Mouse (Mus musculus): ENCODE data around the gene Cdc42ep3. TPM values are rescaled to one million over a fixed set of nuclear protein-coding genes. Genes with fewer than 3 reads are reported as not detected.

The Cdc42ep3 gene
- 7.2 and 13.7 TPM in 2 replicates for total RNA-seq (2012; rRNA removed)

DNA sequence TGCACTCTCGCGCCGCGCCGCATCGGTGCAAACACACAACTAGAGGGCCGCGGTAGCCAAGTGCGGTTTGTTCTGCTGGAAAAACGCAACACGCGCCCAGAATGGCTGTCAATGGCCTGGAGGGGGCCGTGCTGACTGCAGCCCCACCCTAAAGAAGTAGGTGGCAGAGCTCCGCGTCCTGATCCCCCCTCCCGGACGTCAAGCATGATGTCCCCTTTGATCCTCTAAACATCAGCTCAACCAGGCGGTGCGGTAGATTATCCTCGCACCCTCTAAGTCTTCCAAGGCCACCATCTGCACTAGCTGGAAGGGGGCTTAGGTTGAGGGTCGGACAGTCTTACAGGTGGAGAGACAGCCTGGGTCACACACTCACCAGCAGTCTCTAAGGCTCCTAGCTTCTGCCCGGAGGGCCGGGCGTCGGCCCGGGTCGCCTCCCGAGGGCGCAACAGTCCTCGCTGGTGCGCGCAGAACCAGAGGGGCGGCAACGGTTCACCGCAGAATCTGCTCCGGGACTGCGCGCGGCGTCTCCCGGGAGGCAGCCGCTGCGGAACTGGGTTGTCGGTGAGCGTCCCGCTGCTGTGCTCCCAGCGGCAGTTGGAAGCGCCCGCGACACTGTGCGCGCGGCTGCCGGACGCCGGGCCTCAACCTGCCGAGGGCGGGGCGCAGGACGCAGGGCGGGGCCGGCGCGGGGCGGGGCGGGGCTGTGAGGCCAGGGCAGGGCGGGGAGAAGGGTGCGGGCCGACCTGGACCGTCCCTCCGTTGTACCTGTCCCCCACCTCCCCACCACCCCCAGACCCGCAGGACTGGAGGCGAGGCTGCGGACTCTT, at the start of gene Cdc42ep3:
Gene Cdc42ep3, minus strand, starts transcription at position 648 of the 827 bp plus-strand sequence.
- H3K4me1 ChIP-seq (ENCODE audit: control insufficient read depth in 2 of 2, insufficient read depth in 2 of 2, low read length in 2 of 2, poor library complexity in 1 of 2), result peaks cover 0 to under 1% of the 10 kb centered on the region in 2 experiments; a peak in 2 of 4 replicates
- in situ Hi-C loops (cut with MboI; ENCODE audit: low sequenced_read_pairs in 2 of 2, unreplicated experiment in 2 of 2), result no loop called here
- no peak within 1 kb of the TSS for H3K27ac ChIP-seq (ENCODE audit: insufficient read depth, low read depth, low read length, poor library complexity, severe bottlenecking)
- DNase-seq (ENCODE audit: low read depth, low spot score), result no peak
- peak within 1 kb of the TSS; percentile 91 to 96 for H3K4me3 ChIP-seq (ENCODE audit: insufficient read depth in 1 of 2, low read depth in 1 of 2, low read length in 2 of 2, poor library complexity in 1 of 2, severe bottlenecking in 1 of 2)
- H3K36me3 ChIP-seq (ENCODE audit: control insufficient read depth, insufficient read depth, low read length, poor library complexity, severe bottlenecking), result no peaks in the 10 kb centered on the region
- no peaks in the 10 kb centered on the region for H3K9me3 ChIP-seq (ENCODE audit: control insufficient read depth, insufficient read depth, low read depth, low read length)
- no peak for TF ChIP-seq ZNF384 (IDR thresholded peaks at IDR 0.05; ENCODE audit: low read depth, low read length)
- TF ChIP-seq ZC3H11A (IDR thresholded peaks at IDR 0.05; ENCODE audit: borderline replicate concordance, low read depth, low read length), result no peak
- TF ChIP-seq MAFK (IDR thresholded peaks at IDR 0.05; ENCODE audit: insufficient read depth, low read depth, low read length), result no peak
- no peak for TF ChIP-seq CHD2 (IDR thresholded peaks at IDR 0.05; ENCODE audit: low read depth, low read length)
- peak within 1 kb of the TSS; percentile 85 for H3K9ac ChIP-seq (ENCODE audit: insufficient read depth, low read depth, low read length, poor library complexity, severe bottlenecking)

GRCm38 (mm10) chr17:79400356-79400755, 45.5 kb upstream of the Cdc42ep3 start:
- TF ChIP-seq ZC3H11A (IDR thresholded peaks at IDR 0.05; ENCODE audit: borderline replicate concordance, low read depth, low read length) (no peak), ZNF384 (IDR thresholded peaks at IDR 0.05; ENCODE audit: low read depth, low read length) (no peak), HCFC1 (IDR thresholded peaks at IDR 0.05; ENCODE audit: borderline replicate concordance, insufficient read depth, low read length) (no peak), CHD2 (IDR thresholded peaks at IDR 0.05; ENCODE audit: low read depth, low read length) (no peak), MAFK (IDR thresholded peaks at IDR 0.05; ENCODE audit: insufficient read depth, low read depth, low read length) (no peak)
- H3K9me3 ChIP-seq (ENCODE audit: control insufficient read depth, insufficient read depth, low read depth, low read length), result no peaks in the 10 kb centered on the region
- H3K27ac ChIP-seq (ENCODE audit: insufficient read depth, low read depth, low read length, poor library complexity, severe bottlenecking), result no peak overlapping the region
- H3K36me3 ChIP-seq (ENCODE audit: control insufficient read depth, insufficient read depth, low read length, poor library complexity, severe bottlenecking), result no peaks in the 10 kb centered on the region
- H3K4me1 ChIP-seq (ENCODE audit: control insufficient read depth in 2 of 2, insufficient read depth in 2 of 2, low read length in 2 of 2, poor library complexity in 1 of 2), result no peaks in the 10 kb centered on the region
- DNase-seq (ENCODE audit: low read depth, low spot score), result no peak
- no peak overlapping the region for H3K4me3 ChIP-seq (ENCODE audit: insufficient read depth in 1 of 2, low read depth in 1 of 2, low read length in 2 of 2, poor library complexity in 1 of 2, severe bottlenecking in 1 of 2)
- in situ Hi-C loops (cut with MboI; ENCODE audit: low sequenced_read_pairs in 2 of 2, unreplicated experiment in 2 of 2), result no loop called here
- no peak overlapping the region for H3K9ac ChIP-seq (ENCODE audit: insufficient read depth, low read depth, low read length, poor library complexity, severe bottlenecking)

- in situ Hi-C loops (cut with MboI; ENCODE audit: low sequenced_read_pairs in 2 of 2, unreplicated experiment in 2 of 2), result no loop called here
- Histone ChIP-seq H3K9me3 (ENCODE audit: control insufficient read depth, insufficient read depth, low read depth, low read length) (no peaks in the 10 kb centered on the region), H3K9ac (ENCODE audit: insufficient read depth, low read depth, low read length, poor library complexity, severe bottlenecking) (no peak overlapping the region), H3K27ac (ENCODE audit: insufficient read depth, low read depth, low read length, poor library complexity, severe bottlenecking) (no peak overlapping the region), H3K4me1 (ENCODE audit: control insufficient read depth in 2 of 2, insufficient read depth in 2 of 2, low read length in 2 of 2, poor library complexity in 1 of 2) (no peaks in the 10 kb centered on the region), H3K4me3 (ENCODE audit: insufficient read depth in 1 of 2, low read depth in 1 of 2, low read length in 2 of 2, poor library complexity in 1 of 2, severe bottlenecking in 1 of 2) (no peak overlapping the region), H3K36me3 (ENCODE audit: control insufficient read depth, insufficient read depth, low read length, poor library complexity, severe bottlenecking) (no peaks in the 10 kb centered on the region)
- TF ChIP-seq MAFK (IDR thresholded peaks at IDR 0.05; ENCODE audit: insufficient read depth, low read depth, low read length) (no peak), HCFC1 (IDR thresholded peaks at IDR 0.05; ENCODE audit: borderline replicate concordance, insufficient read depth, low read length) (no peak), ZNF384 (IDR thresholded peaks at IDR 0.05; ENCODE audit: low read depth, low read length) (no peak), ZC3H11A (IDR thresholded peaks at IDR 0.05; ENCODE audit: borderline replicate concordance, low read depth, low read length) (no peak), CHD2 (IDR thresholded peaks at IDR 0.05; ENCODE audit: low read depth, low read length) (no peak)
- DNase-seq (ENCODE audit: low read depth, low spot score), result no peak
These were observed 43.5 kb upstream of the Cdc42ep3 start for GRCm38 (mm10) chr17:79398416-79398815.

DNA sequence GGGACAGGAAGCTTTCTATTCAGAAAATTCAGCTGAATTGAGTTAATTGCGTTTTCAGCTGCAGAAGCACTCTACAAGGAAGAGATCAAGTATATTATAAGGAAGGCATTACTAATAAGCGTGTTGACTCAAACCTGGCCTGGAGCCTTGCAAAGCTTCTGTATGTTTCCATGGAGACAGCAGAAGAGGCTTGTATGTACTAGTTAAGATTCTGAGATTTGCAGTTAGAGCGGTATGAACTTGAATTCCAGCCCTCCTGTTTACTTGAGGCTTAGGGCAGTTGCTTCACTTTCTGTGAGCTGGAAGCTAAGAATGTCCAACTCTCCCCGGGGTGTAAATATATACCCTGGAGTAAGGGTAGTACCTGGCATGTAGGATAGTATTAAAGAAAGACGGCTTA, 39.9 kb upstream of the Cdc42ep3 start:
- DNase-seq (ENCODE audit: low read depth, low spot score), result no peak
- Histone ChIP-seq H3K27ac (ENCODE audit: insufficient read depth, low read depth, low read length, poor library complexity, severe bottlenecking) (no peak overlapping the region), H3K4me1 (ENCODE audit: control insufficient read depth in 2 of 2, insufficient read depth in 2 of 2, low read length in 2 of 2, poor library complexity in 1 of 2) (no peaks in the 10 kb centered on the region), H3K9ac (ENCODE audit: insufficient read depth, low read depth, low read length, poor library complexity, severe bottlenecking) (no peak overlapping the region), H3K9me3 (ENCODE audit: control insufficient read depth, insufficient read depth, low read depth, low read length) (no peaks in the 10 kb centered on the region), H3K4me3 (ENCODE audit: insufficient read depth in 1 of 2, low read depth in 1 of 2, low read length in 2 of 2, poor library complexity in 1 of 2, severe bottlenecking in 1 of 2) (no peak overlapping the region), H3K36me3 (ENCODE audit: control insufficient read depth, insufficient read depth, low read length, poor library complexity, severe bottlenecking) (no peaks in the 10 kb centered on the region)
- in situ Hi-C loops (cut with MboI; ENCODE audit: low sequenced_read_pairs in 2 of 2, unreplicated experiment in 2 of 2), result no loop called here
- no peak for TF ChIP-seq ZC3H11A (IDR thresholded peaks at IDR 0.05; ENCODE audit: borderline replicate concordance, low read depth, low read length)
- TF ChIP-seq MAFK (IDR thresholded peaks at IDR 0.05; ENCODE audit: insufficient read depth, low read depth, low read length), result no peak
- TF ChIP-seq HCFC1 (IDR thresholded peaks at IDR 0.05; ENCODE audit: borderline replicate concordance, insufficient read depth, low read length), result no peak
- TF ChIP-seq CHD2 (IDR thresholded peaks at IDR 0.05; ENCODE audit: low read depth, low read length), result no peak
- TF ChIP-seq ZNF384 (IDR thresholded peaks at IDR 0.05; ENCODE audit: low read depth, low read length), result no peak
